Mouse (Mus musculus): ENCODE measurements around the gene Sla2. TPM values are rescaled to one million over a fixed set of nuclear protein-coding genes. Genes with fewer than 3 reads are reported as not detected.
A peak's percentile ranks its signal among the peaks of the same experiment; 100 is the strongest.
"Not testable (repeated sequence)": the region's sequence is repeated elsewhere in the genome, so short reads cannot be mapped to it uniquely, and the experiment has no call there.

Gene Sla2
- polyA plus RNA-seq, 1 experiment from 2014 or later, result 0.41 TPM

- ATAC-seq (ENCODE audit: insufficient read depth, low FRiP score), result peak; percentile 18; the same call in 1 of the 2 replicates
- Histone ChIP-seq H3K9ac (ENCODE audit: low read length) (peak overlapping the region; percentile 97), H3K9me3 (replicated peaks; ENCODE audit: control insufficient read depth, low read length) (no peaks in the 10 kb centered on the region), H3K4me3 (replicated peaks; ENCODE audit: low read length) (peak overlapping the region; percentile 96), H3K27ac (ENCODE audit: low read length) (peak overlapping the region; percentile 92), H3K4me2 (ENCODE audit: low read depth, low read length) (peak overlapping the region; percentile 93), H3K4me1 (ENCODE audit: control insufficient read depth, insufficient read depth, low read length) (peaks cover 14% of the 10 kb centered on the region), H3K36me3 (ENCODE audit: control insufficient read depth, insufficient read depth, low read length) (peaks cover 14% of the 10 kb centered on the region), H3K27me3 (ENCODE audit: control insufficient read depth, insufficient read depth, low read length) (no peaks in the 10 kb centered on the region)
- WGBS, result under 1% methylated on average over 28 of the region's 28 CpGs
Observed at GRCm38 (mm10) chr2:156863487-156864160, 23.4 kb downstream of the Sla2 start.

- WGBS, result under 1% methylated on average over 86 of the region's 98 CpGs
- Histone ChIP-seq H3K4me3 (replicated peaks; ENCODE audit: low read length) (peak within 1 kb of the TSS; percentile 96), H3K36me3 (ENCODE audit: control insufficient read depth, insufficient read depth, low read length) (peaks cover 11% of the 10 kb centered on the region; the same call in 1 of the 2 replicates), H3K4me2 (ENCODE audit: low read depth, low read length) (peak within 1 kb of the TSS; percentile 93), H3K4me1 (ENCODE audit: control insufficient read depth, insufficient read depth, low read length) (peaks cover 19% of the 10 kb centered on the region), H3K27ac (ENCODE audit: low read length) (peak within 1 kb of the TSS; percentile 96), H3K27me3 (ENCODE audit: control insufficient read depth, insufficient read depth, low read length) (no peaks in the 10 kb centered on the region), H3K9me3 (replicated peaks; ENCODE audit: control insufficient read depth, low read length) (no peaks in the 10 kb centered on the region), H3K9ac (ENCODE audit: low read length) (peak within 1 kb of the TSS; percentile 97)
- ATAC-seq (ENCODE audit: insufficient read depth, low FRiP score), result peak; percentile 97
Observed at GRCm38 (mm10) chr2:156862772-156863486, 24.1 kb downstream of the Sla2 start, which contains the start of gene Rab5if. Gene Rab5if, plus strand, starts transcription at chr2:156863128.

GRCm38 (mm10) chr2:156862041-156862717 lies 24.8 kb downstream of the Sla2 start:
- H3K9ac ChIP-seq (ENCODE audit: low read length), result peak overlapping the region; percentile 70
- ATAC-seq (ENCODE audit: insufficient read depth, low FRiP score), result peak; percentile 4; the same call in 1 of the 2 replicates
- H3K4me1 ChIP-seq (ENCODE audit: control insufficient read depth, insufficient read depth, low read length), result peaks cover 19% of the 10 kb centered on the region
- H3K9me3 ChIP-seq (replicated peaks; ENCODE audit: control insufficient read depth, low read length), result no peaks in the 10 kb centered on the region
- peak overlapping the region; percentile 77 for H3K4me2 ChIP-seq (ENCODE audit: low read depth, low read length)
- no peaks in the 10 kb centered on the region for H3K27me3 ChIP-seq (ENCODE audit: control insufficient read depth, insufficient read depth, low read length)
- H3K27ac ChIP-seq (ENCODE audit: low read length), result peak overlapping the region; percentile 96
- WGBS, result under 1% methylated on average over 19 of the region's 19 CpGs
- peaks cover 11% of the 10 kb centered on the region; the same call in 1 of the 2 replicates for H3K36me3 ChIP-seq (ENCODE audit: control insufficient read depth, insufficient read depth, low read length)
- H3K4me3 ChIP-seq (replicated peaks; ENCODE audit: low read length), result peak overlapping the region; percentile 96

GRCm38 (mm10) chr2:156858671-156859070 lies 28.3 kb downstream of the Sla2 start:
- H3K27ac ChIP-seq (ENCODE audit: low read length), result peak overlapping the region; percentile 75
- no peaks in the 10 kb centered on the region for H3K9me3 ChIP-seq (replicated peaks; ENCODE audit: control insufficient read depth, low read length)
- no peak overlapping the region for H3K4me3 ChIP-seq (replicated peaks; ENCODE audit: low read length)
- no peak overlapping the region for H3K4me2 ChIP-seq (ENCODE audit: low read depth, low read length)
- H3K36me3 ChIP-seq (ENCODE audit: control insufficient read depth, insufficient read depth, low read length), result no peaks in the 10 kb centered on the region
- WGBS, result 38% methylated on average over 7 of the region's 7 CpGs
- no peaks in the 10 kb centered on the region for H3K27me3 ChIP-seq (ENCODE audit: control insufficient read depth, insufficient read depth, low read length)
- peaks cover 12% of the 10 kb centered on the region for H3K4me1 ChIP-seq (ENCODE audit: control insufficient read depth, insufficient read depth, low read length)
- ATAC-seq (ENCODE audit: insufficient read depth, low FRiP score), result no peak
- H3K9ac ChIP-seq (ENCODE audit: low read length), result no peak overlapping the region

GRCm38 (mm10) chr2:156857835-156858234 lies 29.2 kb downstream of the Sla2 start, which contains the start of gene 4930518I15Rik:
Gene 4930518I15Rik, minus strand, starts transcription at chr2:156857946.
- no peak within 1 kb of the TSS for H3K4me3 ChIP-seq (replicated peaks; ENCODE audit: low read length)
- peaks cover 12% of the 10 kb centered on the region for H3K4me1 ChIP-seq (ENCODE audit: control insufficient read depth, insufficient read depth, low read length)
- ATAC-seq (ENCODE audit: insufficient read depth, low FRiP score), result no peak
- peak within 1 kb of the TSS; percentile 75 for H3K27ac ChIP-seq (ENCODE audit: low read length)
- no peaks in the 10 kb centered on the region for H3K27me3 ChIP-seq (ENCODE audit: control insufficient read depth, insufficient read depth, low read length)
- 72% methylated on average over 2 of the region's 2 CpGs for whole genome bisulfite sequencing
- no peak within 1 kb of the TSS for H3K4me2 ChIP-seq (ENCODE audit: low read depth, low read length)
- no peak within 1 kb of the TSS for H3K9ac ChIP-seq (ENCODE audit: low read length)
- H3K36me3 ChIP-seq (ENCODE audit: control insufficient read depth, insufficient read depth, low read length), result no peaks in the 10 kb centered on the region
- H3K9me3 ChIP-seq (replicated peaks; ENCODE audit: control insufficient read depth, low read length), result no peaks in the 10 kb centered on the region

- WGBS, result 49% methylated on average over 3 of the region's 3 CpGs
Observed at GRCm38 (mm10) chr2:156857385-156857791, 29.6 kb downstream of the Sla2 start.

GRCm38 (mm10) chr2:156856311-156856710 lies 30.7 kb downstream of the Sla2 start:
- no peak overlapping the region for H3K4me2 ChIP-seq (ENCODE audit: low read depth, low read length)
- H3K36me3 ChIP-seq (ENCODE audit: control insufficient read depth, insufficient read depth, low read length), result peaks cover 7% of the 10 kb centered on the region; the same call in 1 of the 2 replicates
- no peak overlapping the region for H3K9ac ChIP-seq (ENCODE audit: low read length)
- H3K9me3 ChIP-seq (replicated peaks; ENCODE audit: control insufficient read depth, low read length), result no peaks in the 10 kb centered on the region
- 92% methylated on average over 1 of the region's 1 CpGs for WGBS
- H3K27ac ChIP-seq (ENCODE audit: low read length), result no peak overlapping the region
- no peak for ATAC-seq (ENCODE audit: insufficient read depth, low FRiP score)
- H3K27me3 ChIP-seq (ENCODE audit: control insufficient read depth, insufficient read depth, low read length), result no peaks in the 10 kb centered on the region
- peaks cover 6% of the 10 kb centered on the region for H3K4me1 ChIP-seq (ENCODE audit: control insufficient read depth, insufficient read depth, low read length)
- H3K4me3 ChIP-seq (replicated peaks; ENCODE audit: low read length), result no peak overlapping the region

More at GRCm38 (mm10) chr2:156857385-156857791, 29.6 kb downstream of the Sla2 start:
- Histone ChIP-seq H3K27ac (ENCODE audit: low read length) (peak overlapping the region; percentile 5; the same call in 1 of the 2 replicates), H3K4me3 (replicated peaks; ENCODE audit: low read length) (no peak overlapping the region), H3K9me3 (replicated peaks; ENCODE audit: control insufficient read depth, low read length) (no peaks in the 10 kb centered on the region), H3K27me3 (ENCODE audit: control insufficient read depth, insufficient read depth, low read length) (no peaks in the 10 kb centered on the region), H3K9ac (ENCODE audit: low read length) (no peak overlapping the region), H3K4me2 (ENCODE audit: low read depth, low read length) (no peak overlapping the region), H3K36me3 (ENCODE audit: control insufficient read depth, insufficient read depth, low read length) (no peaks in the 10 kb centered on the region), H3K4me1 (ENCODE audit: control insufficient read depth, insufficient read depth, low read length) (peaks cover 12% of the 10 kb centered on the region)
- ATAC-seq (ENCODE audit: insufficient read depth, low FRiP score), result no peak

- WGBS, result 40% methylated on average over 13 of the region's 13 CpGs
- peaks cover 16% of the 10 kb centered on the region; the same call in 1 of the 2 replicates for H3K36me3 ChIP-seq (ENCODE audit: control insufficient read depth, insufficient read depth, low read length)
Observed at GRCm38 (mm10) chr2:156853999-156854771, 32.8 kb downstream of the Sla2 start.

More at GRCm38 (mm10) chr2:156853999-156854771, 32.8 kb downstream of the Sla2 start:
- not testable (repeated sequence) for H3K27me3 ChIP-seq (ENCODE audit: control insufficient read depth, insufficient read depth, low read length); H3K9me3 ChIP-seq (replicated peaks; ENCODE audit: control insufficient read depth, low read length); H3K9ac ChIP-seq (ENCODE audit: low read length); ATAC-seq (ENCODE audit: insufficient read depth, low FRiP score); H3K4me1 ChIP-seq (ENCODE audit: control insufficient read depth, insufficient read depth, low read length); H3K27ac ChIP-seq (ENCODE audit: low read length); H3K4me3 ChIP-seq (replicated peaks; ENCODE audit: low read length); H3K4me2 ChIP-seq (ENCODE audit: low read depth, low read length)
